Comparison of ENCODE assay signal across 8 mouse cellular contexts in the genomic region with DNA sequence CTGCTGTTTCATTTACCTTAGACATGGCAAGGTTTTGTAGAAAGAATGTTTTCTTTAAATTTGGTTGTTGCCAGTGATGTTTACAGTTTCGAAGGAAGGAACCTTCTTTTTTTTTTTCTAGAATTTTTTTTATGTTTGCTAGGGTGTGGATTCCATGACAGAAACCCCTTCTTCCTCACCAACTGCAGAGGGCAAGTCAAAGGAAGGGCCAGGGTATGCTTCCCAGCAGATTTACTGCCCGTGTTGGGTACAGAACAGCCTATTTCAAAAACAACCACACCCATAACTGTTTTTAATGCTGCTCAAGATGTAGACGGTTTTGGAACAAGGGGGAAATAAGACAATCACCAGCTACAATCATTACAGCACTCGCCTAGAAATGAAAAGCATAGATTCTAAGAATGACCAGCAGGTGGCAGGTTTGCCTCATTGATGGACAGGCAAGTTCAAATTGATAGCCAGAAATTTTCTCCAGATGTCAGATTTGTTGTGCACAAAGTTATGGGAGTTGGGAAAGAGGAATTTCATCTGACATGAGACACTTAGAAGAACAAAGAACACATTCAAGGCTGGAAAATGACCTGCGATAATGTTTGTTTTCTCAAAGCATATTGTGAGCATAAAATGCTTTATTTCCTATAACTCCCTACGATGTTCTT.
A peak's percentile ranks its signal among the peaks of the same experiment; 100 is the strongest.
DNase-seq lines count a peak whose midpoint lies in the region; ATAC-seq and TF ChIP-seq lines count a peak whose summit lies in the region.

No protein-coding gene starts in this region.

- no peak for TF ChIP-seq POLR2A in thymus, adult 2 months (IDR thresholded peaks at IDR 0.05; ENCODE audit: control insufficient read depth, extremely low read depth, insufficient read depth, low read length, poor library complexity)

- peak; percentile 38 for DNase-seq in CD4-positive, CD25-positive, alpha-beta regulatory T cell, adult 2 months (ENCODE audit: low read depth, low spot score)
- peak; percentile 8 for DNase-seq in thymus, adult 2 months
- no peak for DNase-seq in thymus, adult 18-20 months
- peak; percentile 92 for DNase-seq in embryonic facial prominence, embryonic 11.5 days (ENCODE audit: low spot score)
- peak; percentile 45 to 54 for DNase-seq in kidney, postnatal 4 days
- peak; percentile 25 for DNase-seq in lung, postnatal 25 days (ENCODE audit: low spot score)
- DNase-seq in right cerebral cortex, postnatal 4 days: peak; percentile 56

- 60% methylated on average over 6 of the region's 6 CpGs for WGBS in thymus, adult 2 months
- WGBS in embryonic facial prominence, embryonic 11.5 days: 16% methylated on average over 6 of the region's 6 CpGs

- H3K36me3 ChIP-seq in thymus, adult 2 months (ENCODE audit: control insufficient read depth, insufficient read depth, low read length): no peaks in the 10 kb centered on the region
- H3K36me3 ChIP-seq in embryonic facial prominence, embryonic 11.5 days (replicated peaks; ENCODE audit: control insufficient read depth, insufficient read depth, low read depth, low read length): no peaks in the 10 kb centered on the region

- H3K27ac ChIP-seq in thymus, adult 2 months (ENCODE audit: control insufficient read depth, insufficient read depth, low read length): no peak overlapping the region
- no peak overlapping the region for H3K27ac ChIP-seq in embryonic facial prominence, embryonic 11.5 days (replicated peaks; ENCODE audit: low read depth, low read length)

- no peak for TF ChIP-seq CTCF in thymus, adult 2 months (IDR thresholded peaks at IDR 0.05; ENCODE audit: borderline replicate concordance, control insufficient read depth, extremely low read depth, insufficient read depth, low read length, poor library complexity)

- no peaks in the 10 kb centered on the region for H3K9me3 ChIP-seq in embryonic facial prominence, embryonic 11.5 days (replicated peaks; ENCODE audit: control insufficient read depth, low read length)

- H3K4me1 ChIP-seq in thymus, adult 2 months (replicated peaks; ENCODE audit: control insufficient read depth, insufficient read depth, low read length): no peaks in the 10 kb centered on the region
- no peaks in the 10 kb centered on the region for H3K4me1 ChIP-seq in embryonic facial prominence, embryonic 11.5 days (ENCODE audit: control insufficient read depth, insufficient read depth, low read length)

- H3K9ac ChIP-seq in embryonic facial prominence, embryonic 11.5 days (replicated peaks; ENCODE audit: low read length): no peak overlapping the region

- ATAC-seq in CD4-positive, CD25-positive, alpha-beta regulatory T cell, adult 4 months: no peak
- ATAC-seq in embryonic facial prominence, embryonic 11.5 days (replicated peaks; ENCODE audit: insufficient number of reproducible peaks, low FRiP score, low TSS enrichment, low read depth): 0 out of 2 replicates have a peak, but pooled peaks have one; percentile 29

- H3K27me3 ChIP-seq in thymus, adult 2 months (ENCODE audit: control insufficient read depth, insufficient read depth, low read length): no peaks in the 10 kb centered on the region
- no peaks in the 10 kb centered on the region for H3K27me3 ChIP-seq in embryonic facial prominence, embryonic 11.5 days (ENCODE audit: control insufficient read depth, insufficient read depth, low read length)

- H3K4me3 ChIP-seq in thymus, adult 2 months (ENCODE audit: control insufficient read depth, insufficient read depth, low read length): no peak overlapping the region
- no peak overlapping the region for H3K4me3 ChIP-seq in embryonic facial prominence, embryonic 11.5 days (ENCODE audit: low read depth, low read length)

- no peak overlapping the region for H3K4me2 ChIP-seq in embryonic facial prominence, embryonic 11.5 days (ENCODE audit: low read depth, low read length)

Comparison
In these comparisons a context has a peak if more than half of its experiments do, and no peak if none do; other contexts are left out.
1. DNase-seq: peak in CD4-positive, CD25-positive, alpha-beta regulatory T cell, adult 2 months (single experiment), thymus, adult 2 months (single experiment), embryonic facial prominence, embryonic 11.5 days (single experiment), kidney, postnatal 4 days (2 of 2), lung, postnatal 25 days (single experiment) and right cerebral cortex, postnatal 4 days (single experiment); none in thymus, adult 18-20 months (0 of 2).